Comparison of ENCODE assay signal across 8 mouse cellular contexts in the genomic region with DNA sequence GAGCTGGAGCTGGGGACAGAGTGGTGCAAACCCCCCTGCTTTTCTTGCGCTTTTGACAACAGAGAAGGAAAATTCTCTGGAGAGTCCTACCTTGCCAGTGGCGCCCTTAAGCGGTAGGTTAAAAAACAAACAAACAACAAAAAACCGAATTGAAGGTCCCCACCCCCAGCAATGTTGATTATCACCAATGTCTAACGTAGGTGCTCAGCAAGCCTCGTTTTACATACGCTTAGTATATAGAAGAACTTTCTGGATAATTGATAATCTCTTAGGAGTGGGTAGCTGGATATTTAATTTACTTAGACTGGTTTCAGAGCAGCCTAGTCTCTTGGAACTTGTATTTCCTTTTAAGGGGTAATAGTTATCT. TPM values are rescaled to one million over a fixed set of nuclear protein-coding genes. Genes with fewer than 3 reads are reported as not detected.
A peak's percentile ranks its signal among the peaks of the same experiment; 100 is the strongest.
DNase-seq lines count a peak whose midpoint lies in the region; ATAC-seq lines count a peak whose summit lies in the region.

No protein-coding gene starts in this region.

- 0 out of 2 replicates have a peak, but pooled peaks cover 4% of the 10 kb centered on the region for H3K4me1 ChIP-seq in kidney, embryonic 14.5 days (ENCODE audit: control insufficient read depth, insufficient read depth, low read length)
- no peaks in the 10 kb centered on the region for H3K4me1 ChIP-seq in brown adipose tissue, adult 24 weeks (ENCODE audit: control insufficient read depth, insufficient read depth, insufficient read length, low read length)
- peaks cover 5% of the 10 kb centered on the region; the same call in 1 of the 2 replicates for H3K4me1 ChIP-seq in hindbrain, embryonic 15.5 days (replicated peaks)
- peaks cover 11% of the 10 kb centered on the region for H3K4me1 ChIP-seq in midbrain, embryonic 15.5 days

- no peaks in the 10 kb centered on the region for H3K27me3 ChIP-seq in kidney, embryonic 14.5 days (ENCODE audit: control insufficient read depth, insufficient read depth, low read length)
- no peaks in the 10 kb centered on the region for H3K27me3 ChIP-seq in hindbrain, embryonic 15.5 days
- no peaks in the 10 kb centered on the region for H3K27me3 ChIP-seq in midbrain, embryonic 15.5 days (replicated peaks)

- no peak for ATAC-seq in kidney, embryonic 14.5 days (ENCODE audit: low FRiP score, low TSS enrichment)
- no peak for ATAC-seq in hindbrain, embryonic 15.5 days (ENCODE audit: low FRiP score, low read depth)
- ATAC-seq in midbrain, embryonic 15.5 days (replicated peaks) = no peak
- ATAC-seq in monocyte, adult 5-6 weeks (replicated peaks; ENCODE audit: insufficient number of reproducible peaks, low FRiP score, low TSS enrichment, poor library complexity, severe bottlenecking) = no peak

- peak overlapping the region; percentile 63 for H3K4me2 ChIP-seq in kidney, embryonic 14.5 days (replicated peaks; ENCODE audit: low read depth, low read length)
- peak overlapping the region; percentile 76 for H3K4me2 ChIP-seq in hindbrain, embryonic 15.5 days
- peak overlapping the region; percentile 73 for H3K4me2 ChIP-seq in midbrain, embryonic 15.5 days

- 2% methylated on average over 7 of the region's 7 CpGs for WGBS in kidney, embryonic 14.5 days
- under 1% methylated on average over 7 of the region's 7 CpGs for WGBS in hindbrain, embryonic 15.5 days
- WGBS in midbrain, embryonic 15.5 days = under 1% methylated on average over 7 of the region's 7 CpGs

- H3K4me3 ChIP-seq in kidney, embryonic 14.5 days (ENCODE audit: low read length) = peak overlapping the region; percentile 83
- H3K4me3 ChIP-seq in brown adipose tissue, adult 24 weeks (ENCODE audit: insufficient read depth, low read depth, low read length) = peak overlapping the region; percentile 86
- H3K4me3 ChIP-seq in hindbrain, embryonic 15.5 days = peak overlapping the region; percentile 98
- peak overlapping the region; percentile 55 for H3K4me3 ChIP-seq in midbrain, embryonic 15.5 days

- no peak for DNase-seq in kidney, postnatal 25 days
- no peak for DNase-seq in cerebellum, postnatal 14 days
- no peak for DNase-seq in kidney, postnatal 14 days

- peak overlapping the region; percentile 98 for H3K27ac ChIP-seq in kidney, embryonic 14.5 days (ENCODE audit: low read depth, low read length)
- no peak overlapping the region for H3K27ac ChIP-seq in brown adipose tissue, adult 24 weeks (replicated peaks; ENCODE audit: low read depth, low read length)
- H3K27ac ChIP-seq in hindbrain, embryonic 15.5 days (replicated peaks) = no peak overlapping the region; the same call in 1 of the 2 replicates
- H3K27ac ChIP-seq in midbrain, embryonic 15.5 days = peak overlapping the region; percentile 93; the same call in 1 of the 2 replicates

- peaks cover 10% of the 10 kb centered on the region for H3K36me3 ChIP-seq in kidney, embryonic 14.5 days (ENCODE audit: control insufficient read depth, insufficient read depth, low read length)
- no peaks in the 10 kb centered on the region for H3K36me3 ChIP-seq in hindbrain, embryonic 15.5 days
- H3K36me3 ChIP-seq in midbrain, embryonic 15.5 days (replicated peaks) = no peaks in the 10 kb centered on the region

- peak overlapping the region; percentile 97 for H3K9ac ChIP-seq in kidney, embryonic 14.5 days (ENCODE audit: low read depth, low read length)
- peak overlapping the region; percentile 99 for H3K9ac ChIP-seq in hindbrain, embryonic 15.5 days
- peak overlapping the region; percentile 88 for H3K9ac ChIP-seq in midbrain, embryonic 15.5 days

- no peaks in the 10 kb centered on the region for H3K9me3 ChIP-seq in kidney, embryonic 14.5 days (ENCODE audit: control insufficient read depth, low read length)
- H3K9me3 ChIP-seq in hindbrain, embryonic 15.5 days = no peaks in the 10 kb centered on the region
- no peaks in the 10 kb centered on the region for H3K9me3 ChIP-seq in midbrain, embryonic 15.5 days

RNA-seq across cellular contexts. Expression of a gene that starts 0.7 kb away (rescaled TPM):
- polyA plus RNA-seq in kidney, embryonic 14.5 days (2014; fragmentation: Nextera tagmentation; extraction: Ambion mirVana) = 30.7 and 44.8 TPM in 2 replicates
- polyA plus RNA-seq in brown adipose tissue, adult 24 weeks (2012; ENCODE audit: insufficient read depth, insufficient read length, missing spikeins) = 0.48 TPM in 1 of 2 replicates, not detected in the other
- polyA plus RNA-seq in hindbrain, embryonic 15.5 days (2015; fragmentation: Nextera tagmentation; extraction: Ambion mirVana) = 6.8 and 10.1 TPM in 2 replicates
- 6.2 and 6.4 TPM in 2 replicates for polyA plus RNA-seq in midbrain, embryonic 15.5 days (2015; fragmentation: Nextera tagmentation; extraction: Ambion mirVana)
- total RNA-seq in monocyte, adult 5-6 weeks (2017) = 4.5 to 11.5 TPM (median 7.0 TPM) in 3 replicates

Comparison
In these comparisons a context has a peak if more than half of its experiments do, and no peak if none do; other contexts are left out.
1. H3K27ac ChIP-seq: peak in kidney, embryonic 14.5 days (single experiment) and midbrain, embryonic 15.5 days (single experiment); none in brown adipose tissue, adult 24 weeks (single experiment) and hindbrain, embryonic 15.5 days (single experiment).
2. Peak in every context shown above with its lines, with median percentiles within 50 percentile points of each other: H3K4me2 ChIP-seq, H3K4me3 ChIP-seq and H3K9ac ChIP-seq.